Mouse (Mus musculus): ENCODE measurements around the gene Phf7. TPM values are rescaled to one million over a fixed set of nuclear protein-coding genes. Genes with fewer than 3 reads are reported as not detected.
A peak's percentile ranks its signal among the peaks of the same experiment; 100 is the strongest.

Gene Phf7
- polyA plus RNA-seq, 1 experiment from 2014 or later, result 11.9 TPM

GRCm38 (mm10) chr14:31250222-31251083, 664 bp downstream of the Phf7 start:
- Histone ChIP-seq H3K9me3 (no peaks in the 10 kb centered on the region), H3K9ac (peak overlapping the region; percentile 82), H3K4me3 (replicated peaks) (peak overlapping the region; percentile 88), H3K4me1 (replicated peaks) (peaks cover 12% of the 10 kb centered on the region), H3K27ac (peak overlapping the region; percentile 93), H3K36me3 (peaks cover 19% of the 10 kb centered on the region), H3K27me3 (replicated peaks) (no peaks in the 10 kb centered on the region), H3K4me2 (replicated peaks) (peak overlapping the region; percentile 67)
- peak; percentile 92 for ATAC-seq
- 17% methylated on average over 38 of the region's 38 CpGs for WGBS

GRCm38 (mm10) chr14:31248396-31248795, 2.7 kb downstream of the Phf7 start:
- no peak overlapping the region for H3K4me2 ChIP-seq (replicated peaks)
- WGBS, result 84% methylated on average over 6 of the region's 6 CpGs
- no peak for ATAC-seq
- no peak overlapping the region for H3K4me3 ChIP-seq (replicated peaks)
- H3K27me3 ChIP-seq (replicated peaks), result no peaks in the 10 kb centered on the region
- no peak overlapping the region for H3K9ac ChIP-seq
- H3K27ac ChIP-seq, result no peak overlapping the region
- H3K36me3 ChIP-seq, result 0 out of 2 replicates have a peak, but pooled peaks cover 2% of the 10 kb centered on the region
- no peaks in the 10 kb centered on the region for H3K9me3 ChIP-seq
- H3K4me1 ChIP-seq (replicated peaks), result peaks cover 12% of the 10 kb centered on the region

GRCm38 (mm10) chr14:31245946-31246345, 5.2 kb downstream of the Phf7 start:
- Histone ChIP-seq H3K4me1 (replicated peaks) (0 out of 2 replicates have a peak, but pooled peaks cover 5% of the 10 kb centered on the region), H3K9me3 (no peaks in the 10 kb centered on the region), H3K4me2 (replicated peaks) (no peak overlapping the region), H3K36me3 (no peaks in the 10 kb centered on the region), H3K9ac (no peak overlapping the region), H3K27me3 (replicated peaks) (no peaks in the 10 kb centered on the region), H3K4me3 (replicated peaks) (no peak overlapping the region), H3K27ac (no peak overlapping the region)
- WGBS, result 88% methylated on average over 1 of the region's 1 CpGs
- no peak for ATAC-seq

GRCm38 (mm10) chr14:31244777-31245176, 6.3 kb downstream of the Phf7 start:
- WGBS, result 75% methylated on average over 1 of the region's 1 CpGs

GRCm38 (mm10) chr14:31240528-31240927, 10.6 kb downstream of the Phf7 start:
- H3K4me3 ChIP-seq (replicated peaks), result no peak overlapping the region
- no peaks in the 10 kb centered on the region for H3K9me3 ChIP-seq
- no peak overlapping the region for H3K9ac ChIP-seq
- no peak overlapping the region for H3K4me2 ChIP-seq (replicated peaks)
- H3K27ac ChIP-seq, result no peak overlapping the region
- no peaks in the 10 kb centered on the region for H3K27me3 ChIP-seq (replicated peaks)
- no peak for ATAC-seq
- no peaks in the 10 kb centered on the region for H3K36me3 ChIP-seq
- no peaks in the 10 kb centered on the region for H3K4me1 ChIP-seq (replicated peaks)
- 74% methylated on average over 3 of the region's 3 CpGs for WGBS

More at GRCm38 (mm10) chr14:31244777-31245176, 6.3 kb downstream of the Phf7 start:
- no peak overlapping the region for H3K4me3 ChIP-seq (replicated peaks)
- H3K4me1 ChIP-seq (replicated peaks), result no peaks in the 10 kb centered on the region
- H3K9ac ChIP-seq, result no peak overlapping the region
- no peak for ATAC-seq
- H3K27ac ChIP-seq, result no peak overlapping the region
- no peak overlapping the region for H3K4me2 ChIP-seq (replicated peaks)
- H3K36me3 ChIP-seq, result no peaks in the 10 kb centered on the region
- H3K27me3 ChIP-seq (replicated peaks), result no peaks in the 10 kb centered on the region
- H3K9me3 ChIP-seq, result no peaks in the 10 kb centered on the region

GRCm38 (mm10) chr14:31237101-31237882, 13.8 kb downstream of the Phf7 start:
- Histone ChIP-seq H3K9ac (no peak overlapping the region), H3K4me1 (replicated peaks) (no peaks in the 10 kb centered on the region), H3K4me2 (replicated peaks) (no peak overlapping the region), H3K9me3 (no peaks in the 10 kb centered on the region), H3K27me3 (replicated peaks) (no peaks in the 10 kb centered on the region), H3K4me3 (replicated peaks) (no peak overlapping the region), H3K27ac (no peak overlapping the region), H3K36me3 (no peaks in the 10 kb centered on the region)
- no peak for ATAC-seq
- 76% methylated on average over 7 of the region's 7 CpGs for WGBS

- peak; percentile 72 for ATAC-seq
- no peaks in the 10 kb centered on the region for H3K9me3 ChIP-seq
- no peak overlapping the region for H3K4me3 ChIP-seq (replicated peaks)
- H3K9ac ChIP-seq, result no peak overlapping the region
- no peak overlapping the region for H3K27ac ChIP-seq
- H3K4me2 ChIP-seq (replicated peaks), result no peak overlapping the region
- no peaks in the 10 kb centered on the region for H3K27me3 ChIP-seq (replicated peaks)
- H3K36me3 ChIP-seq, result no peaks in the 10 kb centered on the region
- no peaks in the 10 kb centered on the region for H3K4me1 ChIP-seq (replicated peaks)
- 15% methylated on average over 11 of the region's 11 CpGs for WGBS
These were observed 17.0 kb downstream of the Phf7 start for GRCm38 (mm10) chr14:31233996-31234591.

- Histone ChIP-seq H3K27ac (no peak overlapping the region), H3K9me3 (no peaks in the 10 kb centered on the region), H3K4me3 (replicated peaks) (no peak overlapping the region), H3K36me3 (no peaks in the 10 kb centered on the region), H3K27me3 (replicated peaks) (no peaks in the 10 kb centered on the region), H3K9ac (no peak overlapping the region), H3K4me1 (replicated peaks) (0 out of 2 replicates have a peak, but pooled peaks cover under 1% of the 10 kb centered on the region), H3K4me2 (replicated peaks) (no peak overlapping the region)
- ATAC-seq, result peak; percentile 18; the same call in 1 of the 2 replicates
- WGBS, result 75% methylated on average over 14 of the region's 14 CpGs
These were observed 17.8 kb downstream of the Phf7 start for GRCm38 (mm10) chr14:31233070-31233995.

GRCm38 (mm10) chr14:31232404-31233069, 18.6 kb downstream of the Phf7 start:
- Histone ChIP-seq H3K4me2 (replicated peaks) (no peak overlapping the region), H3K36me3 (no peaks in the 10 kb centered on the region), H3K4me3 (replicated peaks) (no peak overlapping the region), H3K9me3 (no peaks in the 10 kb centered on the region), H3K9ac (no peak overlapping the region), H3K27ac (no peak overlapping the region), H3K4me1 (replicated peaks) (0 out of 2 replicates have a peak, but pooled peaks cover 2% of the 10 kb centered on the region), H3K27me3 (replicated peaks) (no peaks in the 10 kb centered on the region)
- WGBS, result 79% methylated on average over 13 of the region's 13 CpGs
- ATAC-seq, result no peak

- Histone ChIP-seq H3K36me3 (no peaks in the 10 kb centered on the region), H3K4me3 (replicated peaks) (no peak overlapping the region), H3K27me3 (replicated peaks) (no peaks in the 10 kb centered on the region), H3K9ac (no peak overlapping the region), H3K4me1 (replicated peaks) (0 out of 2 replicates have a peak, but pooled peaks cover 10% of the 10 kb centered on the region), H3K4me2 (replicated peaks) (no peak overlapping the region), H3K27ac (no peak overlapping the region), H3K9me3 (no peaks in the 10 kb centered on the region)
- ATAC-seq, result no peak
- 62% methylated on average over 8 of the region's 8 CpGs for WGBS
These were observed 20.7 kb downstream of the Phf7 start for GRCm38 (mm10) chr14:31230442-31230841.

GRCm38 (mm10) chr14:31228234-31228633, 22.9 kb downstream of the Phf7 start:
- no peak for ATAC-seq
- no peak overlapping the region for H3K9ac ChIP-seq

More at GRCm38 (mm10) chr14:31228234-31228633, 22.9 kb downstream of the Phf7 start:
- no peak overlapping the region for H3K27ac ChIP-seq
- H3K4me2 ChIP-seq (replicated peaks), result no peak overlapping the region
- WGBS, result 58% methylated on average over 6 of the region's 6 CpGs
- H3K4me3 ChIP-seq (replicated peaks), result no peak overlapping the region
- no peaks in the 10 kb centered on the region for H3K9me3 ChIP-seq
- no peaks in the 10 kb centered on the region for H3K36me3 ChIP-seq
- H3K27me3 ChIP-seq (replicated peaks), result no peaks in the 10 kb centered on the region
- H3K4me1 ChIP-seq (replicated peaks), result peaks cover 16% of the 10 kb centered on the region; the same call in 1 of the 2 replicates
